Mouse (Mus musculus): ENCODE measurements at regions not wholly inside any gene's neighbourhood (a gene's known extent, or its start where the extent isn't known, plus 50 kb on each side); places are given as distances from the start of the nearest gene placed in this dataset.

DNA sequence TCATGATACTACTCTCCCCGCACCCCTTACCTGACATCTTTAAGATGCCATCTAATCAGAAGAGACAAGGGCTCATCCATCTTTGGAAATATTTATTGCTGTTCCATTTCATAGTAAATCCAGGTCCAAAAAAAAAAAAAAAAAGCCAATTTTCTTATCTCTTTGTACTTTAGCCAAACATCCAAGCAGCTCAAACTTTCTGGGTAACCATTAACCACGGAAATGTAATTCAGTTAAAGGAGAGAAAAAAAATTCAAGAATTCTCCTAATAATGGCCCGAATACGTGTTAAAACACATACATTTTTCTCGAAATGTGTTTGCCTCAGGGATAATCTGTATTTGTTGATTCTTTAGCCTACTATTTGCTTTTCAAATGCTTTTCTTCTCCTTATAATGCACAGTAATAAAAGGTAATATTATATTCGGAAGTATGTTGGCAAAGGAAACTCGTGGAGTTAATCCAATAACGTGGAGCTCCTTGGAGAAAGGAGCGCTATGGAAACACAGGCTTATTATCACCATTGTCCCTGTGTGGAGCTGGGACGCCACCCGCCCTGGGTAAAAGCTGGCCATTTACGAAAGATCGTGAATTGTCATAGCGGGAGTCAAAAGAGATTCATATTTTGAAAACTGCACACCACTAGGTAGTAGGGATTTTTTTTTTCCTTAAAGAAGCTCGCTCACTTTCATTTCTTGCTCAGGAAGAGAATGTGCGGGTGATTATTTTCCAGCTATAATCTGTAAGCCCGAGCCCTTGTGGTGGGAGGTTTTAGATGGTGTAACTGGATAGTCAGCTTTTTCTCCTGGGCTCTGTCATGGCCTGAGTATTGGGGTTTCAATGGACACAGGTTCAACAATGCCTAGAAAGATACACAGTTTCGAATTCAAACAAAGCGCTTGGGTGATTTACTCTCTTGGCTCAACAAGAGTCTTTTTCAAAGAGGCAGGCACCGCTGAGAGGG lies 108.4 kb upstream of the Psmd7 start:
- Histone ChIP-seq H3K27me3 (ENCODE audit: control insufficient read depth, insufficient read depth, low read length) (no peaks in the 10 kb centered on the region), H3K4me1 (ENCODE audit: control insufficient read depth, insufficient read depth, low read length) (0 out of 2 replicates have a peak, but pooled peaks cover 5% of the 10 kb centered on the region), H3K4me3 (ENCODE audit: low read depth, low read length) (no peak overlapping the region), H3K27ac (ENCODE audit: low read depth, low read length) (no peak overlapping the region), H3K36me3 (ENCODE audit: control insufficient read depth, insufficient read depth, low read length) (no peaks in the 10 kb centered on the region), H3K9ac (ENCODE audit: low read length) (no peak overlapping the region), H3K4me2 (no peak overlapping the region), H3K9me3 (ENCODE audit: control insufficient read depth, low read length) (no peaks in the 10 kb centered on the region)
- DNase-seq (ENCODE audit: low spot score, missing footprints) (no peak), ATAC-seq (ENCODE audit: low FRiP score) (no peak)
- WGBS, result 65% methylated on average over 20 of the region's 20 CpGs

DNA sequence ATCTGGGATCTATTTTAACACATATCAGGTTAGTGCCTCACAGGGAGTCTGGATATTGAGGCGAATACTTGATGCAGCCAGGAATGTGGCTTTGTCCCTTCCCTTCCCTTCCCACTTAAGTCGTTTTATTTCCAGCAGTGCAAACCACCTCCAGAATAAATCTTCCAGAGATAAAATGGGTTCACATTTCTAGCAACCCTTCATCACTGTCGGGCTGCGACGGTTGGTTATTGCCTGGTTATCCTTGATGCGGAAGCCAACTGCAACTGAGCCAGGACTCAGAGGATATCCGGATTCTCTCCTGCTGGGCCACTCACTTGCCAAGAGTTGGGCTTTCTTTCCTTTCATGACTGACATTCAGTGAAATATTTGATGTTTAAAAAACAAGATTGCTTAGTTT lies 111.0 kb upstream of the Psmd7 start:
- Histone ChIP-seq H3K9ac (ENCODE audit: low read length) (no peak overlapping the region), H3K4me1 (ENCODE audit: control insufficient read depth, insufficient read depth, low read length) (0 out of 2 replicates have a peak, but pooled peaks cover 5% of the 10 kb centered on the region), H3K4me3 (ENCODE audit: low read depth, low read length) (no peak overlapping the region), H3K36me3 (ENCODE audit: control insufficient read depth, insufficient read depth, low read length) (no peaks in the 10 kb centered on the region), H3K27me3 (ENCODE audit: control insufficient read depth, insufficient read depth, low read length) (no peaks in the 10 kb centered on the region), H3K9me3 (ENCODE audit: control insufficient read depth, low read length) (no peaks in the 10 kb centered on the region), H3K4me2 (no peak overlapping the region), H3K27ac (ENCODE audit: low read depth, low read length) (no peak overlapping the region)
- WGBS, result 29% methylated on average over 7 of the region's 7 CpGs
- DNase-seq (ENCODE audit: low spot score, missing footprints) (peak; percentile 82), ATAC-seq (ENCODE audit: low FRiP score) (no peak)

DNA sequence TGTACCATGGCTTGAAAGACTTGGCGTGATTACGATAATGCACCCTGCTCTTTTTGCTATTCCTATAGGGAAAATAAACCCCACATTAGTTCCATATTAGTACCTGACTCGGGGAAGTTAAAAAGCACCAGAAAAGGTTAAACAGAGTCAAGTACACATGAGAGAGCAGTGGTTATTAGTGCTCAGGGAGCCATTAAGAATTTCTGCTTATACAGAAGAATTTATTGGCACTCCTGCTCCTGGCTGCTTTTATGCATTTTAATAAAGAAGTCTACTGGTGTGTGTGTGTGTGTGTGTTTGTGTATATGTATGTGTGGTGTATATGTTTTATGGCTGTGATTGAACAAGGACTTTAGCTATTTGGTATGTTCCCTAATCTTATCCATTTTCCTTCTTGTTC lies 111.5 kb upstream of the Psmd7 start:
- Histone ChIP-seq H3K4me2 (no peak overlapping the region), H3K9me3 (ENCODE audit: control insufficient read depth, low read length) (no peaks in the 10 kb centered on the region), H3K27me3 (ENCODE audit: control insufficient read depth, insufficient read depth, low read length) (no peaks in the 10 kb centered on the region), H3K9ac (ENCODE audit: low read length) (no peak overlapping the region), H3K4me1 (ENCODE audit: control insufficient read depth, insufficient read depth, low read length) (0 out of 2 replicates have a peak, but pooled peaks cover 5% of the 10 kb centered on the region), H3K36me3 (ENCODE audit: control insufficient read depth, insufficient read depth, low read length) (no peaks in the 10 kb centered on the region), H3K4me3 (ENCODE audit: low read depth, low read length) (no peak overlapping the region), H3K27ac (ENCODE audit: low read depth, low read length) (no peak overlapping the region)
- 77% methylated on average over 3 of the region's 3 CpGs for WGBS
- DNase-seq (ENCODE audit: low spot score, missing footprints), result peak; percentile 87
- no peak for ATAC-seq (ENCODE audit: low FRiP score)

DNA sequence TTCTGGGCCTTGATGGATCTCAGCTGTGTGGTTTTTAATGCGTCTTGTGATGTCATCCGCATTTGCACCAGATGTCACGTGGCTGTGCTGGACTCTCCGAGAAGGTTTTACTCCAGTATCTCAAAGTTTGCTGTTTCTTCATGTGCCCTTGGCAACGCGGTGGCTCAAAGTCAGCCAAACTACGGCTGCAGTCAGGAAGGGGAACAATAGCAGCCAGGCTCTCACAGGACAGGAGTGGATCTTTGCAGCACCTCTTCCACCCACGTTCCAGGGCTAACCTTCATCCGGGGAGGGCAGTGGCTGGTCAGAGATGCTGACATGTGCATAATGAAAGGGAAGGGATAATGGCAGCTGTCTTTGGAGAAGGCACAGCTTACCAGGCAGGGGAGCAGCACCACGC lies 127.6 kb upstream of the Psmd7 start:
- no peaks in the 10 kb centered on the region for H3K36me3 ChIP-seq (ENCODE audit: control insufficient read depth, insufficient read depth, low read length)
- no peaks in the 10 kb centered on the region for H3K9me3 ChIP-seq (ENCODE audit: control insufficient read depth, low read length)
- H3K4me2 ChIP-seq, result no peak overlapping the region
- no peak for ATAC-seq (ENCODE audit: low FRiP score)
- H3K27me3 ChIP-seq (ENCODE audit: control insufficient read depth, insufficient read depth, low read length), result no peaks in the 10 kb centered on the region
- no peaks in the 10 kb centered on the region for H3K4me1 ChIP-seq (ENCODE audit: control insufficient read depth, insufficient read depth, low read length)
- no peak overlapping the region for H3K9ac ChIP-seq (ENCODE audit: low read length)
- no peak for DNase-seq (ENCODE audit: low spot score, missing footprints)
- no peak overlapping the region for H3K27ac ChIP-seq (ENCODE audit: low read depth, low read length)
- 85% methylated on average over 10 of the region's 10 CpGs for WGBS
- no peak overlapping the region for H3K4me3 ChIP-seq (ENCODE audit: low read depth, low read length)

DNA sequence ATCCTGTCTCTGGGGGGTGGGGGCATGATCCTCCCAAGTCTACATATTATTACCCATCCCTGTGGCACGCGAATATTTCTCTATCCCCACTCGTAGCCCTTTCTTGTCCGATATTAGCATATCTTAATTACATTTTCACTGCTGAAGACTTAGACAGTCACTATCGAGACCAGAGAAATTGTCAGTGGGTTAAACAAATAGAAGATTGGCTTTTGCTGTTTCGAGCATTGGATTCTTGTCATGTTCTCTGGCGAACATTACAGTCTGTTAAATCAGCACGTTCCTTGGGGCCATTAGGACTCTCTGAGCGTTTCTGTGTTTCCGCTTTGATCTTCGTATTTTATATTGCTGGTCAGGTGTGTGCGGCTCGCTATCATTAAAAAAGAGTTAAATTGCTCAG lies 129.6 kb upstream of the Psmd7 start:
- no peak overlapping the region for H3K27ac ChIP-seq (ENCODE audit: low read depth, low read length)
- no peaks in the 10 kb centered on the region for H3K27me3 ChIP-seq (ENCODE audit: control insufficient read depth, insufficient read depth, low read length)
- no peaks in the 10 kb centered on the region for H3K9me3 ChIP-seq (ENCODE audit: control insufficient read depth, low read length)
- H3K36me3 ChIP-seq (ENCODE audit: control insufficient read depth, insufficient read depth, low read length), result no peaks in the 10 kb centered on the region
- H3K4me1 ChIP-seq (ENCODE audit: control insufficient read depth, insufficient read depth, low read length), result no peaks in the 10 kb centered on the region
- WGBS, result 91% methylated on average over 13 of the region's 13 CpGs
- ATAC-seq (ENCODE audit: low FRiP score), result no peak
- H3K4me2 ChIP-seq, result no peak overlapping the region
- no peak overlapping the region for H3K9ac ChIP-seq (ENCODE audit: low read length)
- no peak overlapping the region for H3K4me3 ChIP-seq (ENCODE audit: low read depth, low read length)
- no peak for DNase-seq (ENCODE audit: low spot score, missing footprints)

DNA sequence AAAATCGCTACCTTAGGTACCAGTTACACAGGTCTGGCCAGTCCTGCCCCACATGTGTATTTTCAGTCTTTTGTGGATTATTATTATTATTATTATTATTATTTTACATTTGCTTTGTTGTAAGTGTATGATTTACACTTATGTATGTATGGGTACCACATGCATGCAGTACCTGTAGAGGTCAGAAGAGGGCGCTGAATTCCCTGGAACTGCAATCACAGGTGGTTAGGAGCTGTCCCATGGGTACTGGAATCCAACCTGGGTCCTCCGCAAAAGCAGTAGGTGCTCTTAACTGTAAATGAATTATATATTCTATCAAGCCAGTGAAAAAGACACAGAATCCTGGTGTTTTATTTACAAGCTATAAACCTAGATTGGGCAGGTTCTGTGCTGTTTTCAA lies 131.4 kb upstream of the Psmd7 start:
- no peak for DNase-seq (ENCODE audit: low spot score, missing footprints)
- no peak for ATAC-seq (ENCODE audit: low FRiP score)
- Histone ChIP-seq H3K4me2 (no peak overlapping the region), H3K9me3 (ENCODE audit: control insufficient read depth, low read length) (no peaks in the 10 kb centered on the region), H3K9ac (ENCODE audit: low read length) (no peak overlapping the region), H3K4me1 (ENCODE audit: control insufficient read depth, insufficient read depth, low read length) (no peaks in the 10 kb centered on the region), H3K36me3 (ENCODE audit: control insufficient read depth, insufficient read depth, low read length) (no peaks in the 10 kb centered on the region), H3K4me3 (ENCODE audit: low read depth, low read length) (no peak overlapping the region), H3K27ac (ENCODE audit: low read depth, low read length) (no peak overlapping the region), H3K27me3 (ENCODE audit: control insufficient read depth, insufficient read depth, low read length) (no peaks in the 10 kb centered on the region)
- WGBS, result 72% methylated on average over 3 of the region's 3 CpGs

DNA sequence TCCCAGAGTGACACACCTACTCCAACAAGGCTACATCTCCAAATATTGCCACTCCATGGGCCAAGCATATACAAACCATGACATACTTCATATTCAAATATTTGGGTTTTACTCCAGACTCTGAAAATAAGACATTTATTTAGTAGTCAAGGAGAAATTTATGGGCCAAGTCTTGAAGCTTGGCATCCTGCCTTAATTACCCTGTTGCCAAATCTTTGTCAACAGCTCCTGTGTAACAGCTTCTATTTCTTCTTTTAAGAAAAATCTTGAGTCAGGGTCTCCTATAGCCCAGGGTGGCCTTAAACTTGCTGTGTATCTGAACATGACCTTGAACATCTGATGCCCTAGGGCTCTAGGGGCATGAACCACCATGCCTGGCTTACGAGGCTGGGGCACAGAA lies 138.5 kb upstream of the Psmd7 start:
- no peaks in the 10 kb centered on the region for H3K4me1 ChIP-seq (ENCODE audit: control insufficient read depth, insufficient read depth, low read length)
- WGBS, result 98% methylated on average over 1 of the region's 1 CpGs
- no peaks in the 10 kb centered on the region for H3K27me3 ChIP-seq (ENCODE audit: control insufficient read depth, insufficient read depth, low read length)
- DNase-seq (ENCODE audit: low spot score, missing footprints) (no peak), ATAC-seq (ENCODE audit: low FRiP score) (no peak)
- no peak overlapping the region for H3K4me2 ChIP-seq
- H3K4me3 ChIP-seq (ENCODE audit: low read depth, low read length), result no peak overlapping the region
- no peak overlapping the region for H3K27ac ChIP-seq (ENCODE audit: low read depth, low read length)
- H3K36me3 ChIP-seq (ENCODE audit: control insufficient read depth, insufficient read depth, low read length), result no peaks in the 10 kb centered on the region
- H3K9me3 ChIP-seq (ENCODE audit: control insufficient read depth, low read length), result no peaks in the 10 kb centered on the region
- no peak overlapping the region for H3K9ac ChIP-seq (ENCODE audit: low read length)

DNA sequence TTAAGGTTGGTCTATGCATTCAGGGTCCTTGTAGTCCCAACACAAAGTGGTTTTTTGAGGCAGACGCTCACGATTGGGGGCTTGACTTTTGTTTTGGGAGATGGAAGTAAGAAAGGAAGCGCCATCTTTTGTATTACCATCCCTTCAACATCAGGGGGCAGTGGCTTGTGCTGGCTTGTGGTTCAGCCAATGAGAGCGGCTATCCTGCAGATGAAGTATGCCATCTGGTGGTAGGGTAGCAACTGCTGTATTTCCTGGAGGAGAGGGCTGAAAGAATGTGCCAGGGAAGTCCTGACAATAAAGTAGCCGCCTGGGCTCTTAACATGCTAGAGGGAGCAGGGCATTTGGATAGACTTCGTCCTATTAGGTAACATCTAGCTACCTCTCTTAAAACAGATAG lies 139.0 kb upstream of the Psmd7 start:
- H3K4me3 ChIP-seq (ENCODE audit: low read depth, low read length), result no peak overlapping the region

DNA sequence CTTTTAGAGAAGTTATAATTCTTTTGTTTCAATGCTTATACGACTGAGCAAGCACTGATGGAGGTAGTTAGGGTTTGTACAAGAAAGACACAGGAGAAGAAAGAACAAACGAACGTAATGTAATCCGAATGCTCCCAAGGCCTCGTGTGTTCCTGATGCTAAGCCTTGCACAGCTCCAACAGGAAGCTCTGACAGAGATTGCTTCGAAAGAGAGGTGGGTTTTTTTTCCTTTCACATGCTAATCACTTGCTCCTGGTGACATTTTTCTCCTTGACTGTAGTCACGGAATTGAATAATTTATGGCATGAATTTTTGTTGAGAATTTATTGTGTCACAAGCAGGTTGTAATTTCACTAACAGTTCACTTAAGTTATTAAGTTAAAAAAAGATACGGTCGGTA lies 150.8 kb upstream of the Psmd7 start:
- no peak for DNase-seq (ENCODE audit: low spot score, missing footprints)
- no peak for ATAC-seq (ENCODE audit: low FRiP score)
- no peak overlapping the region for H3K4me3 ChIP-seq (ENCODE audit: low read depth, low read length)
- H3K27ac ChIP-seq (ENCODE audit: low read depth, low read length), result no peak overlapping the region
- H3K4me2 ChIP-seq, result no peak overlapping the region
- no peaks in the 10 kb centered on the region for H3K27me3 ChIP-seq (ENCODE audit: control insufficient read depth, insufficient read depth, low read length)
- H3K9ac ChIP-seq (ENCODE audit: low read length), result no peak overlapping the region
- H3K9me3 ChIP-seq (ENCODE audit: control insufficient read depth, low read length), result no peaks in the 10 kb centered on the region; the same call in 1 of the 2 replicates
- H3K4me1 ChIP-seq (ENCODE audit: control insufficient read depth, insufficient read depth, low read length), result no peaks in the 10 kb centered on the region
- WGBS, result 74% methylated on average over 9 of the region's 9 CpGs
- no peaks in the 10 kb centered on the region for H3K36me3 ChIP-seq (ENCODE audit: control insufficient read depth, insufficient read depth, low read length)

More for the DNA sequence above, 139.0 kb upstream of the Psmd7 start:
- Histone ChIP-seq H3K9me3 (ENCODE audit: control insufficient read depth, low read length) (no peaks in the 10 kb centered on the region), H3K27me3 (ENCODE audit: control insufficient read depth, insufficient read depth, low read length) (no peaks in the 10 kb centered on the region), H3K4me2 (no peak overlapping the region), H3K27ac (ENCODE audit: low read depth, low read length) (no peak overlapping the region), H3K9ac (ENCODE audit: low read length) (no peak overlapping the region), H3K4me1 (ENCODE audit: control insufficient read depth, insufficient read depth, low read length) (no peaks in the 10 kb centered on the region), H3K36me3 (ENCODE audit: control insufficient read depth, insufficient read depth, low read length) (no peaks in the 10 kb centered on the region)
- no peak for ATAC-seq (ENCODE audit: low FRiP score)
- DNase-seq (ENCODE audit: low spot score, missing footprints), result peak; percentile 49
- 95% methylated on average over 6 of the region's 6 CpGs for WGBS
